Mouse (Mus musculus): ENCODE results near the gene Spindoc. TPM values are rescaled to one million over a fixed set of nuclear protein-coding genes. Genes with fewer than 3 reads are reported as not detected.

Gene Spindoc
- 37.1 and 57.3 TPM in 2 replicates for total RNA-seq (2014; rRNA removed)
- polyA plus RNA-seq (2015; fragmentation: Nextera tagmentation; extraction: Ambion mirVana) = 19.0 and 19.8 TPM in 2 replicates

DNA sequence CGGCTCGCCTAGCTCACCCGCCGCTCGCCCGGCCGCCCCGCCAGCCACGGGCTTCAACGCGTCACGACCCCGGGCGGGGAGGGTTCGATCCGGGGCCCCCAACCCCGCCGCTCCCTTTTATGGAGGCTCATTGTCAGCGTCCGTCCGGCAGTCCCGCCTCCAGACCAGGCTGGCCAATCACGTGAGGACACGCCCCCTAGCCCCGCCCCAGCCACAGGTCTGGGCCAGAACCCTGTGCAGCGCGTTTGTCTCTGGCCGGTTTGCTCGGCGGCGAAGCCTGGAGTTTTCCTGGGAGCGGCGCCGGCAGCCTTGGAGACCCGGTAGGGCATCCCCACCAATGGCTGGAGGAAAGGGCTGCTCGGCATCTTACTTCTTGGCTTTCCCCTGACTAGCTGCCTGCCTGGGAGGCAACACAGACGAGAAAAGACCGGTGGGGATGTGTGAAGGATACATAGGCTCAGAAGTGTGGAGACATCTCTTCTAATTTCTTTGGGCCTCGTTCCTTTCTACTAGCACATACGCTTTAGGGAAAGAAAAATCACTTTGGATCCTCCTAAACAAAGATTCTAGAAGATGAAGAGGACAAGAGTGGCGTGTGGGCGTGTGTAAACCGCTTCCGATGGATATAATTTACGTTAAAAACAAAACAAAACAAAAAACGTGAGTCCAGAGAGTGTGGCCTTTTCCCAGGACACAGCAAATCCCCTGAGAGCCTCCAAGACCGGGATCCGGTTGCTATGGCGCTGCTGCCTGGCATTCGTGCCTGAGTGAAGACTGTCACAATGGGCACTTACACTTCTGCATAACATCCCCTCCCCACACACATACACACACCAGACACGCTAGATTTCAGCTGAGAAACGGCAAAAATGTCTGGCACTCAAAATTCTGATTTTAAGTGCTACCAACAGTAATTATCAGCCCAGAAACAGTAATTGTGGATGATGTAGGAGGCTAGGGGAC lies at the start of gene Spindoc:
Spindoc (minus strand) TSS at position 92 of the 963 bp plus-strand sequence.
- H3K9ac ChIP-seq (replicated peaks; ENCODE audit: low read length) = peak within 1 kb of the TSS; percentile 90
- TF ChIP-seq CTCF (IDR thresholded peaks at IDR 0.05; ENCODE audit: low read depth) = no peak; the same call in 1 of the 2 replicates
- WGBS = under 1% methylated on average over 50 of the region's 52 CpGs
- peak within 1 kb of the TSS; percentile 75 for H3K4me2 ChIP-seq (ENCODE audit: low read depth, low read length)
- DNase-seq (ENCODE audit: low spot score) (peak; percentile 98), ATAC-seq (peak; percentile 98)
- H3K4me3 ChIP-seq (ENCODE audit: low read length) = peak within 1 kb of the TSS; percentile 63
- H3K9me3 ChIP-seq (ENCODE audit: low read length) = no peaks in the 10 kb centered on the region
- peaks cover 20% of the 10 kb centered on the region for H3K4me1 ChIP-seq (ENCODE audit: insufficient read depth, low read length)
- no peaks in the 10 kb centered on the region for H3K36me3 ChIP-seq (ENCODE audit: insufficient read depth, low read length)
- no peaks in the 10 kb centered on the region for H3K27me3 ChIP-seq (ENCODE audit: insufficient read depth, low read length)
- H3K27ac ChIP-seq = peak within 1 kb of the TSS; percentile 95

DNA sequence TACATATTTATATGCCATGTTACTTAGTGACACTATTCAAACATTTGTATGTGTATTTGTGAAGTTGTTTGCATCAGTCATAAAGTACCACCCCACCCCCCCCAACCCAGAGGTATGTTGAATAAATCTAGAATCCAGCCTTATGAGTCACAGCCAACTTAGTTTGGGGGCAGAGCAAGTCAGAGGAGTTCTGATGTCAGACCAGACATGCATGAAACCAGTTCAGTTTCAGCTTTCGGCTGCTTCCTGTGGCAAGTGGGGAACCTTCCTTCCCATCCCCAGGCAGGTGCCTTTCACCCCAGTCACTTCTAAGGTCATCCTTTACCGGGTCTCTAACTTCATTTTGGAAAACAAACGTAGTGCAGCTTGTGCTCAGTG lies 42.6 kb upstream of the Spindoc start:
- H3K27me3 ChIP-seq (ENCODE audit: insufficient read depth, low read length) = no peaks in the 10 kb centered on the region
- no peak overlapping the region for H3K9ac ChIP-seq (replicated peaks; ENCODE audit: low read length)
- no peak for TF ChIP-seq CTCF (IDR thresholded peaks at IDR 0.05; ENCODE audit: low read depth)
- H3K9me3 ChIP-seq (ENCODE audit: low read length) = no peaks in the 10 kb centered on the region
- peaks cover 31% of the 10 kb centered on the region for H3K36me3 ChIP-seq (ENCODE audit: insufficient read depth, low read length)
- H3K4me1 ChIP-seq (ENCODE audit: insufficient read depth, low read length) = peaks cover 18% of the 10 kb centered on the region
- ATAC-seq (no peak), DNase-seq (ENCODE audit: low spot score) (no peak)
- H3K27ac ChIP-seq = no peak overlapping the region
- no peak overlapping the region for H3K4me3 ChIP-seq (ENCODE audit: low read length)
- WGBS = 33% methylated on average over 3 of the region's 3 CpGs
- no peak overlapping the region for H3K4me2 ChIP-seq (ENCODE audit: low read depth, low read length)

DNA sequence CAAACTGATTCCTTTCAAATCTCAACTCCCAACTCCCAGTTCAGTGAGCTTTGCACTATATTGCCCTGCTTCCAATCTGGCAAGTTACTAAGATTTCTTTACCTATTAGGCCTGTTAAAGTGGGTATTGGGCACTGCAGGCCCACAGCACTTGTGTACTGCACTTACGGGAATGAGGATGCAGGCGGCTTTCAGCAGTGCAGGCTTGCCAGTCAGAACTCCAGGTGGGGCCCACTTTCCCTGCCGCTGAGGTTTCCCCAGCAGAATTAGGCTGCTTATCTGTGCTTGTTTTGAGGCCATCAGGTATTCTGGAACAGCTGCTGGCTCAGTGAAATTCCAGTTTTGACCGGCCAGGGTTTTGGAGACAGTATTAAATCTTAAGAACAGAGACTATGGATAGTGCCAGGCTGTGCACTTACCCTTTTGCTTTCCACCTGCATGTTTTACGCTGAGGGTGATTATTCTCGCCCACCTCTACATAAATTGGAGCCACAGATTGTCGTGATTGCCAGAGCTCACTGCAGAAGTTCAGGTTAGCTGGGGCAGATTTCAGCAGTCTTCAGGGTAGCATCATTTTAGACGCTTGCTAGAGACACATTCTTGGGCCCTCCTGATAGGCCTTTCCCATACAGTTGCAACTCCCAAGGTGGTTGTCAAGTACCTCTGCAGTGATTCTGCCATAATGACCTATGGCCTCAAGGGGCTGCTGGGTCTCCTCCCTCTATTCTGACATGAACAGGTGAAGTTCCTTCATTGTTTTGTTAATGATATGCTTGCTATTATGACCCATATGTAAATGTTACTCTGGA lies 42.0 kb upstream of the Spindoc start:
- no peak for DNase-seq (ENCODE audit: low spot score)
- H3K4me2 ChIP-seq (ENCODE audit: low read depth, low read length) = peak overlapping the region; percentile 58; the same call in 1 of the 2 replicates
- H3K9ac ChIP-seq (replicated peaks; ENCODE audit: low read length) = peak overlapping the region; percentile 15; the same call in 1 of the 2 replicates
- H3K4me3 ChIP-seq (ENCODE audit: low read length) = 0 out of 2 replicates have a peak overlapping the region, but pooled peaks have one; percentile 0
- WGBS = 51% methylated on average over 8 of the region's 8 CpGs
- no peaks in the 10 kb centered on the region for H3K27me3 ChIP-seq (ENCODE audit: insufficient read depth, low read length)
- ATAC-seq = no peak
- TF ChIP-seq CTCF (IDR thresholded peaks at IDR 0.05; ENCODE audit: low read depth) = no peak
- H3K36me3 ChIP-seq (ENCODE audit: insufficient read depth, low read length) = peaks cover 29% of the 10 kb centered on the region
- H3K27ac ChIP-seq = peak overlapping the region; percentile 36; the same call in 1 of the 2 replicates
- no peaks in the 10 kb centered on the region for H3K9me3 ChIP-seq (ENCODE audit: low read length)
- peaks cover 24% of the 10 kb centered on the region for H3K4me1 ChIP-seq (ENCODE audit: insufficient read depth, low read length)

DNA sequence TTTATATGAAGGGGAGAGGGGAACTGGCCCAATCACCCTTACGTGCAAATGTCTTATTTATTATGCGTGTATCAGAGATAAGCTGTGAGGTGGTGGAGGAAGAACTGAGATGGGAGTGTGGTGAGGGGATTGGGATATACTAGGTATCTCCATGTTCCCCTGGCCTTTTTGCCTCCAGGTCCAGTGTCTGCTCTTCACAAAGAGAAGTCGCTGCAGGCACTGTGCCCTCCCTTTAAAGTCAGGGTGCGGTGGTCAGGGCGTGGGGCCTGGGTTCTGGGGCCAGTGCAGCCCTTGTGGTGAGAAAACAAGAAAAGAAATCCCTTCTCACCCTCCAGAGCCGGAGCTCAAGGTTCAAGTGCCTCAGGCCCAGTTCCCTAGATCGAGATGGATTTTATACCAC lies 41.3 kb upstream of the Spindoc start:
- H3K4me3 ChIP-seq (ENCODE audit: low read length) = peak overlapping the region; percentile 34; the same call in 1 of the 2 replicates
- H3K9ac ChIP-seq (replicated peaks; ENCODE audit: low read length) = peak overlapping the region; percentile 58; the same call in 1 of the 2 replicates
- peak overlapping the region; percentile 58 for H3K4me2 ChIP-seq (ENCODE audit: low read depth, low read length)
- H3K36me3 ChIP-seq (ENCODE audit: insufficient read depth, low read length) = peaks cover 23% of the 10 kb centered on the region
- H3K4me1 ChIP-seq (ENCODE audit: insufficient read depth, low read length) = peaks cover 30% of the 10 kb centered on the region
- DNase-seq (ENCODE audit: low spot score) (no peak), ATAC-seq (no peak)
- peak overlapping the region; percentile 84; the same call in 1 of the 2 replicates for H3K27ac ChIP-seq
- 40% methylated on average over 7 of the region's 7 CpGs for WGBS
- no peak for TF ChIP-seq CTCF (IDR thresholded peaks at IDR 0.05; ENCODE audit: low read depth)
- no peaks in the 10 kb centered on the region for H3K9me3 ChIP-seq (ENCODE audit: low read length)
- no peaks in the 10 kb centered on the region for H3K27me3 ChIP-seq (ENCODE audit: insufficient read depth, low read length)

DNA sequence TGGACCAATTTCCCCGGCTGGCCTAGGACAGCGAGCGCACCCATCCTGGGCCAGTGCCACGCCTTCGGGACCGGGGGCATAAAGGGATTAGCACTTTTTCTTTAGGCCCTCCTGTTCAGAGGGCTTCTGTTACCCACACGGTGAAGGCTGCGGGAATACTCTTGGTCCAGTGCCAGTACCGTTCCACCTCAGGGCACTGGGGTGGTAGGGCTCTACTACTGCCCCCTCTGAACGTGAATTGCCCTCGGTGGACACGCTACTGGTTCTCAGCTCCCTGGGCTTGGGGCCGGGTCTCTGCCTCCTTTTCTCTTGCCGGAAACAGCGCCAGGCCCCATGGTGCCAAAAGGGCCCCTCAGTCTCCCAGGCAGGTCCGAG lies 40.8 kb upstream of the Spindoc start:
- 13% methylated on average over 16 of the region's 16 CpGs for WGBS
- peaks cover 21% of the 10 kb centered on the region for H3K36me3 ChIP-seq (ENCODE audit: insufficient read depth, low read length)
- no peaks in the 10 kb centered on the region for H3K27me3 ChIP-seq (ENCODE audit: insufficient read depth, low read length)
- H3K4me3 ChIP-seq (ENCODE audit: low read length) = peak overlapping the region; percentile 34
- peak overlapping the region; percentile 58 for H3K4me2 ChIP-seq (ENCODE audit: low read depth, low read length)
- DNase-seq (ENCODE audit: low spot score) (no peak), ATAC-seq (no peak)
- peaks cover 35% of the 10 kb centered on the region for H3K4me1 ChIP-seq (ENCODE audit: insufficient read depth, low read length)
- TF ChIP-seq CTCF (IDR thresholded peaks at IDR 0.05; ENCODE audit: low read depth) = no peak
- H3K9ac ChIP-seq (replicated peaks; ENCODE audit: low read length) = peak overlapping the region; percentile 58
- no peaks in the 10 kb centered on the region for H3K9me3 ChIP-seq (ENCODE audit: low read length)
- peak overlapping the region; percentile 84 for H3K27ac ChIP-seq

DNA sequence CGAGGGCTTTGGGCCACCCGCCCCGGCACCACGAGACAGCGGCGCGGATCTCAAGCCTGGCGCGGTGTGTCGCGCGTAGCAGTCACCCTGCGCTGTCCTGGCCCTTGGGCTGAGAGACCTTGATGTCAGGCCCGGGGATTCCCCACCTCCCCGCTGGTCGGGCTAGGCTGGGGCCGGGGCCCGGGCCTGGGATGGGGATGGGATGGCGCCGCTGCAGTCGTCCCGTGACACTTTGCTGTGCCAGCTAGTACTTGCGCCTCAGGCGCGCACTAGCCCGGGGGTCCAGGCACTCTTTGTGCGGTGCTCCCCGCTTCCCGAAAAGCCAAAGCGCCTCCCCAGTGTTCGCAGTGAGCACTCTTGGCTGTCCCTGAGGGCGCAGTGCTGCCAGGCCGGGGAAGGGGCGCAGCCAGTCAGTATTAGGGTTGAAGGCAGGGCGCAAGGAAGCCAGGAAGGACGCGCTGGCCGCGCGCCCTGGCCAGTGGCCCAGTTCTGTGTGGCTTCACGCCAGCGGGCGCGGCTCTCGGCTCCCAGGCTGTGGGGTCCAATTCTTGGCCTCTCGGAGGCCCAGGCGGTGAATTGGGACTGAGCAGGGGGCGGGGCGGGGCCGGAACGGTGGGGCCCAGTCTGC lies 40.3 kb upstream of the Spindoc start:
- H3K4me3 ChIP-seq (ENCODE audit: low read length) = peak overlapping the region; percentile 34
- ATAC-seq (peak; percentile 85), DNase-seq (ENCODE audit: low spot score) (peak; percentile 86)
- H3K36me3 ChIP-seq (ENCODE audit: insufficient read depth, low read length) = peaks cover 16% of the 10 kb centered on the region
- TF ChIP-seq CTCF (IDR thresholded peaks at IDR 0.05; ENCODE audit: low read depth) = peak; percentile 22; the same call in 1 of the 2 replicates
- H3K4me1 ChIP-seq (ENCODE audit: insufficient read depth, low read length) = peaks cover 36% of the 10 kb centered on the region
- 10% methylated on average over 50 of the region's 51 CpGs for WGBS
- H3K4me2 ChIP-seq (ENCODE audit: low read depth, low read length) = peak overlapping the region; percentile 58
- H3K27me3 ChIP-seq (ENCODE audit: insufficient read depth, low read length) = no peaks in the 10 kb centered on the region
- peak overlapping the region; percentile 58 for H3K9ac ChIP-seq (replicated peaks; ENCODE audit: low read length)
- peak overlapping the region; percentile 84 for H3K27ac ChIP-seq
- H3K9me3 ChIP-seq (ENCODE audit: low read length) = no peaks in the 10 kb centered on the region
